Mouse (Mus musculus): ENCODE results near the gene Ccdc121. TPM values are rescaled to one million over a fixed set of nuclear protein-coding genes. Genes with fewer than 3 reads are reported as not detected.

Gene Ccdc121
- polyA plus RNA-seq, 1 experiment = not detected

DNA sequence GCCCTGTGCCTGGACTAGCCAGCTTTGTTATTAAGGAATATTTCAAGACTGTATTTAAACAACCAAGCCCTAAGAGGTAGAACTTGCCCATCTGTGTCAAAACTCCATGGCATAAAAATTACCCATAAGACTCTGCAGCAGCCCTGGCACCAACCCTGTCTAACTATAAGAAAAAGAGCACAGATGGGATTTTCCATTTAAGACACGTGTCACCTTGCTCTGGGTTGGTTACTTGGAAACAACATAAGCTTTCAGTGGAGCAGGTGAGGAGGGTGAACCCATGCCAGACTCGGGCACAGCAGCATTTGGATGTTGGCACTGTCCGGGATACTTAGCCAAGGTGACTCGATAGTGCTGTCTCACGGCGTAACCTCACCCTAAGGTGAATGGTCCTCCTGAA, 45.2 kb downstream of the Ccdc121 start:
- TF ChIP-seq FLI1 (IDR thresholded peaks at IDR 0.05; ENCODE audit: low read length) (no peak), GATA1 (IDR thresholded peaks at IDR 0.05; ENCODE audit: borderline replicate concordance, low read length) (no peak)
- Histone ChIP-seq H3K36me3 (replicated peaks; ENCODE audit: low read length) (no peaks in the 10 kb centered on the region), H3K4me1 (peaks cover 10% of the 10 kb centered on the region), H3K4me3 (replicated peaks) (no peak overlapping the region), H3K27me3 (replicated peaks) (peaks cover 60% of the 10 kb centered on the region), H3K9me3 (peaks cover 6% of the 10 kb centered on the region)

DNA sequence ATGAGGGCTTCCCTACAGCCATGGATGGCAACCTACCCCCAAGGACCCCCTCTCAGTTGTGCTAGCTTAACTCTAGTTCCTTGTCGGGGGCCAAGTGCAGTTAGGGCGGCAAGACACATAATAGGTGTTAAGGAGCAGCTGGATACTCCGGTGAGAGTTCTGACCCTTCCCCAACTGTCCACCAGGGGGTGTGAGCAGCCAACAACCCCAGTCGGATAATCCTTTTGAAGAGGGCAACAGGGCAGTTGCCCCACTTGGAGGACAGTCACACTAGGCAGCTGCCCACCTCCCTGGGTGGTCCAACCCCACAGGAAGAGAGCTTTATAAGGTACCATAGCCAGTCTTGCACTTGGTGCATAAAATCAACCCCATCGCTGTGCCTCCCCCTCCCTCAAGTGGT, 46.2 kb downstream of the Ccdc121 start:
- Histone ChIP-seq H3K9me3 (no peaks in the 10 kb centered on the region), H3K4me1 (peaks cover 10% of the 10 kb centered on the region), H3K4me3 (replicated peaks) (no peak overlapping the region), H3K36me3 (replicated peaks; ENCODE audit: low read length) (no peaks in the 10 kb centered on the region), H3K27me3 (replicated peaks) (peaks cover 59% of the 10 kb centered on the region)
- no peak for TF ChIP-seq GATA1 (IDR thresholded peaks at IDR 0.05; ENCODE audit: borderline replicate concordance, low read length)
- TF ChIP-seq FLI1 (IDR thresholded peaks at IDR 0.05; ENCODE audit: low read length) = no peak

DNA sequence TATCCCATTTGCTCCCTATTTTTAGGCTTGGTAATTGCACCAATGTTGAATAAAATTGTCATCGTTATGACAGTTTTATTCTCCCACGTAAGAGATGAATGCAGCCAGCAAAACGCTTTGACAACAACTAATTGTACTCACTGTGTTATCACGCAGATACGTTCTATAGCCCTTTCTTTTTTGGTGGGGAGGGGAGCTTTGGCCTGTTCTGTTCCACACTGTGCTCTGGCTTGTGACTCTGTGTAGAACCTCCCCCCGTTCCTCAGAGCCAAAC, 48.4 kb downstream of the Ccdc121 start:
- Histone ChIP-seq H3K4me3 (replicated peaks) (no peak overlapping the region), H3K27me3 (replicated peaks) (peaks cover 73% of the 10 kb centered on the region), H3K36me3 (replicated peaks; ENCODE audit: low read length) (no peaks in the 10 kb centered on the region), H3K4me1 (peaks cover 10% of the 10 kb centered on the region), H3K9me3 (peaks cover 15% of the 10 kb centered on the region)
- TF ChIP-seq FLI1 (IDR thresholded peaks at IDR 0.05; ENCODE audit: low read length) (no peak), GATA1 (IDR thresholded peaks at IDR 0.05; ENCODE audit: borderline replicate concordance, low read length) (no peak)

DNA sequence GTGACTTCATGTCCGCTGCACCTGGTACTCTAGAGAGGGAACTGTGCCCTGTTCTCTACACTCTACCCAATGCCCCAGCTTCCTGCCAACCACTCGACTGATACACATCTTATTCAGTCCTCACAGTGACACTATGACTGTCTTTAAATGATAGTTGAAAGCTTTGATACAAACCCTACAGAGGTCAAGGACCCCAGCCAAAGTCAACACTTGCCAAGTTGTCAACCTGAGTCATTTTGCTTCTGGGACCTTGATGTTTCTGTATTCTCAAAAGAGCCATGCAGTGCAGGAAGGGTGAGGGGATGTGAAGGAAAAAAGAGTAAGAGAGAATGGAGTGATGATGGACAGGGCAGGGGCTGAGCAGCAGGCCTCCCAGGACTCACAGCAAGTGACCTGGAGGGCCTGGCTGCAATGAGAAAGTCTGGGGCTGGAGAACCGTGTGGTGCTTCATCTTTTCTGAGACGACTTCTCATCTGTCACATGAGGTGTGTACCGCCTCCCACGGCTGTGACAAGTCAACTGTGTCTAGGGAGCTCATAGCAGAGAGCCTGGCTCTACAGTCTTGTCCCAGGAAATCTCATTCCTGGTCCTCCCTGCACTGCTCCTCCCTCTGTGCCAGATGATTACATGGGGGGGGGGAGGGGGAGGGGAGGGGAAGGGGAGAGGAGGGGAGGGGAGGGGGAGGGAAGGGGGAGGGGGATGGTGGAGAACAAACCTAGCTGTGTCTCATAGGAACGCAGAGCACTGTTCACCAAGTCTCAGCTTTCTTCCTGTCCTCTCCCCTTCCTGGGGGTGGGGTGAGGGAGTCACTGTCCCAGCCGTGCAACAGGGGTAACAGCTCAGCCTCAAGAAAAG, 49.0 kb downstream of the Ccdc121 start:
- H3K4me1 ChIP-seq = peaks cover 10% of the 10 kb centered on the region
- TF ChIP-seq FLI1 (IDR thresholded peaks at IDR 0.05; ENCODE audit: low read length) = no peak
- TF ChIP-seq GATA1 (IDR thresholded peaks at IDR 0.05; ENCODE audit: borderline replicate concordance, low read length) = no peak
- H3K36me3 ChIP-seq (replicated peaks; ENCODE audit: low read length) = no peaks in the 10 kb centered on the region
- peaks cover 75% of the 10 kb centered on the region for H3K27me3 ChIP-seq (replicated peaks)
- H3K9me3 ChIP-seq = peaks cover 21% of the 10 kb centered on the region
- no peak overlapping the region for H3K4me3 ChIP-seq (replicated peaks)

DNA sequence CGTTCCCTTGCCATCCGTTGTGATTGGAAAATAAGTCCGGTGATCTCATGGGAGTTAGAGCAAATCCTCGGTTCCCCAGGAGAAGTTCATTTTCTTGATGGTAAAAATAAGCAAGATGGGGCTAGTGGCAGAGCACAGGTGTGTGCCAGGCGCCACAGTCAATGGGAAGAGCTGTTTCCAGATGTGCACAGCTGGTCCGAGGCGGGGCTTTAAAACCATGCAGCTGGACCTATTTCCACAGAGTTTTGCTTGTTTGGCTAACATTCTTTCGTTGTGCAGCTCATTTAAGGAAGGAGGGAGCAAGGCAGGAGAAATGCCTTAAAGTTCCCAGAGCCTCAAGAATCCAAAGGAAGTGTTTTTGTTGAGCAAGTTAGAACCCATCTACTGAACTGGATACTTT, 49.8 kb downstream of the Ccdc121 start:
- peaks cover 74% of the 10 kb centered on the region for H3K27me3 ChIP-seq (replicated peaks)
- H3K9me3 ChIP-seq = peaks cover 21% of the 10 kb centered on the region
- no peak for TF ChIP-seq GATA1 (IDR thresholded peaks at IDR 0.05; ENCODE audit: borderline replicate concordance, low read length)
- TF ChIP-seq FLI1 (IDR thresholded peaks at IDR 0.05; ENCODE audit: low read length) = no peak
- H3K4me3 ChIP-seq (replicated peaks) = no peak overlapping the region
- peaks cover 3% of the 10 kb centered on the region; the same call in 1 of the 2 replicates for H3K4me1 ChIP-seq
- H3K36me3 ChIP-seq (replicated peaks; ENCODE audit: low read length) = no peaks in the 10 kb centered on the region

DNA sequence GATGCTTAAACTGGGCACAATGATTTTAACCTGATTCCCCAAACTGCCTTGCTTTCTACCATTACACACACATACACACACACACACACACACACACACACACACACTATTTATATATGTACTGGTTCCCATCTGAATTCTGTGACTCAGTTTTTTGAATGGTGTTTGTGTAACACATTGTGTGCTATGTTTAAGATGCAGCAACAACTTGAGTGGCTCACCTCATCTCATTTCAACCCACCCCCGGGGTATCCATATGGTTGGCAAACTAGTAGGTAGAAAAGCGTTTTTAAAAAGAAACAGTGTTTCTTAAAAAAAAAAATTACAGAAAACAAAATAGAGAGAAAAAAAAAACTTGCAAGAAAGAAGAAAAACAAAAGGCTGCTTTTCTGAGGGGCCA, 51.0 kb downstream of the Ccdc121 start:
- Histone ChIP-seq H3K27me3 (replicated peaks) (peaks cover 75% of the 10 kb centered on the region), H3K9me3 (peaks cover 21% of the 10 kb centered on the region), H3K4me1 (no peaks in the 10 kb centered on the region), H3K4me3 (replicated peaks) (no peak overlapping the region), H3K36me3 (replicated peaks; ENCODE audit: low read length) (no peaks in the 10 kb centered on the region)
- no peak for TF ChIP-seq GATA1 (IDR thresholded peaks at IDR 0.05; ENCODE audit: borderline replicate concordance, low read length)
- no peak for TF ChIP-seq FLI1 (IDR thresholded peaks at IDR 0.05; ENCODE audit: low read length)

Other genes starting within 250 kb of the Ccdc121 start
- gene Cnih3, start 158.8 kb downstream of the Ccdc121 start, polyA plus RNA-seq (2012; ENCODE audit: insufficient read depth, low replicate concordance) = not detected in 2 replicates
- gene Dnah14, start 65.1 kb upstream of the Ccdc121 start, polyA plus RNA-seq (2012; ENCODE audit: insufficient read depth, low replicate concordance) = not detected in 2 replicates

Measured in megakaryocyte, embryonic 14.5 days (primary cell).